Mouse (Mus musculus) brain, embryonic 14.5 days (tissue): Measurements from ENCODE around the gene Med13l.

ENCODE experiments used
- CTCF ChIP-seq: fragments of 200-500 bp; IDR thresholded peaks from 2 replicates; pipeline ENCODE4 v1.5.1; 2012; ENCODE audit warnings: inconsistent platforms, mild to moderate bottlenecking, moderate library complexity, borderline replicate concordance; ENCODE audit not compliant: insufficient read depth, insufficient read length; ENCODE audit errors: extremely low read depth
- POLR2A ChIP-seq: fragments of 200-500 bp; IDR thresholded peaks from 2 replicates; pipeline ENCODE4 v1.6.1; 2012; ENCODE audit warnings: mild to moderate bottlenecking, inconsistent platforms, borderline replicate concordance; ENCODE audit not compliant: poor library complexity, insufficient read depth, insufficient read length, severe bottlenecking; ENCODE audit errors: extremely low read depth

- no peak for TF ChIP-seq CTCF
- TF ChIP-seq POLR2A, result no peak
Measured at GRCm38 (mm10) chr5:118674321-118674720, 113.8 kb downstream of the Med13l start.
